Mouse (Mus musculus): ENCODE data around the gene Cryab. TPM values are rescaled to one million over a fixed set of nuclear protein-coding genes. Genes with fewer than 3 reads are reported as not detected.

The Cryab gene
- total RNA-seq, 2 experiments from 2014 or later = 122 to 161 TPM

GRCm38 (mm10) chr9:50740867-50741784 is 10.0 kb upstream of the Cryab start:
- DNase-seq (ENCODE audit: low spot score in 2 of 2) = peak in 1 of 2 experiments; percentile 26

GRCm38 (mm10) chr9:50742261-50742660 is 8.9 kb upstream of the Cryab start:
- no peak for DNase-seq (ENCODE audit: low spot score in 2 of 2)

- DNase-seq (ENCODE audit: low spot score in 2 of 2) = no peak
Observed at GRCm38 (mm10) chr9:50742744-50743143, 8.4 kb upstream of the Cryab start.

GRCm38 (mm10) chr9:50745806-50746205 is 5.3 kb upstream of the Cryab start:
- no peak for DNase-seq (ENCODE audit: low spot score in 2 of 2)

GRCm38 (mm10) chr9:50746214-50746677 is 4.9 kb upstream of the Cryab start, which contains the start of gene 2310030G06Rik:
TSS of gene 2310030G06Rik (minus strand) at chr9:50746536.
- peak; percentile 21 to 31 for DNase-seq (ENCODE audit: low spot score in 2 of 2)

- DNase-seq (ENCODE audit: low spot score in 2 of 2) = no peak
Observed at GRCm38 (mm10) chr9:50750706-50751105, 419 bp upstream of the Cryab start.

- peak in 1 of 2 experiments; percentile 19 for DNase-seq (ENCODE audit: low spot score in 2 of 2)
Observed at GRCm38 (mm10) chr9:50752054-50752602, 1.0 kb downstream of the Cryab start, which contains the start of gene Hspb2. TSS of gene Hspb2 (minus strand) at chr9:50752354.

GRCm38 (mm10) chr9:50752784-50753615 is 1.9 kb downstream of the Cryab start:
- DNase-seq (ENCODE audit: low spot score in 2 of 2) = peak; percentile 65 to 70

- DNase-seq (ENCODE audit: low spot score in 2 of 2) = peak in 1 of 2 experiments; percentile 29
Observed at GRCm38 (mm10) chr9:50753947-50754346, 2.8 kb downstream of the Cryab start.

GRCm38 (mm10) chr9:50756711-50757110 is 5.6 kb downstream of the Cryab start:
- DNase-seq (ENCODE audit: low spot score in 2 of 2) = no peak

GRCm38 (mm10) chr9:50761520-50762243 is 10.6 kb downstream of the Cryab start:
- no peak for DNase-seq (ENCODE audit: low spot score in 2 of 2)

- DNase-seq (ENCODE audit: low spot score in 2 of 2) = peak in 1 of 2 experiments; percentile 24
Observed at GRCm38 (mm10) chr9:50763331-50763730, 12.2 kb downstream of the Cryab start.

- DNase-seq (ENCODE audit: low spot score in 2 of 2) = no peak
Observed at GRCm38 (mm10) chr9:50767531-50768106, 16.5 kb downstream of the Cryab start.

GRCm38 (mm10) chr9:50768107-50769002 is 17.2 kb downstream of the Cryab start, which contains the start of gene Fdxacb1:
TSS of gene Fdxacb1 (plus strand) at chr9:50768236.
- peak; percentile 99 for DNase-seq (ENCODE audit: low spot score in 2 of 2)

GRCm38 (mm10) chr9:50770011-50770410 is 18.9 kb downstream of the Cryab start:
- no peak for DNase-seq (ENCODE audit: low spot score in 2 of 2)

GRCm38 (mm10) chr9:50774026-50774462 is 22.9 kb downstream of the Cryab start:
- DNase-seq (ENCODE audit: low spot score in 2 of 2) = no peak

GRCm38 (mm10) chr9:50774991-50775612 is 24.0 kb downstream of the Cryab start, which contains the start of the genes Alg9 and 1110032A03Rik:
TSS of gene Alg9 (plus strand) at chr9:50775019.
TSS of gene 1110032A03Rik (minus strand) at chr9:50775520.
- DNase-seq (ENCODE audit: low spot score in 2 of 2) = peak; percentile 92

GRCm38 (mm10) chr9:50775662-50776126 is 24.6 kb downstream of the Cryab start:
- DNase-seq (ENCODE audit: low spot score in 2 of 2) = peak in 1 of 2 experiments; percentile 10
